Mouse (Mus musculus) hindbrain, embryonic 12.5 days (tissue): ENCODE measurements around the gene Ppp2r1b. TPM values are rescaled to one million over a fixed set of nuclear protein-coding genes. Genes with fewer than 3 reads are reported as not detected.

Source experiments
- ATAC-seq: fragments of 200-750 bp; cut with Nextera tagmentation; 2 replicates; pipeline ENCODE4 v1.8.0; 2017; ENCODE audit warnings: moderate TSS enrichment; ENCODE audit not compliant: low FRiP score
- H3K27ac ChIP-seq: fragments of 300-500 bp; sonication (generic); 2 replicates; pipeline ENCODE4 v1.5.1; 2016; ENCODE audit warnings: mild to moderate bottlenecking
- H3K27me3 ChIP-seq: fragments of 300-500 bp; sonication (generic); 2 replicates; pipeline ENCODE4 v1.6.1; 2016; ENCODE audit warnings: mild to moderate bottlenecking
- H3K36me3 ChIP-seq: fragments of 300-500 bp; sonication (generic); 2 replicates; pipeline ENCODE4 v1.6.1; 2016; ENCODE audit warnings: mild to moderate bottlenecking
- H3K4me1 ChIP-seq: fragments of 300-500 bp; sonication (generic); 2 replicates; pipeline ENCODE4 v1.6.1; 2016
- H3K4me2 ChIP-seq: fragments of 300-500 bp; sonication (generic); replicated peaks from 2 replicates; pipeline ENCODE4 v1.6.1; 2016; ENCODE audit warnings: mild to moderate bottlenecking
- H3K4me3 ChIP-seq: fragments of 300-500 bp; sonication (generic); 2 replicates; pipeline ENCODE4 v1.5.1; 2016; ENCODE audit warnings: mild to moderate bottlenecking
- H3K9ac ChIP-seq: fragments of 300-500 bp; sonication (generic); 2 replicates; pipeline ENCODE4 v1.6.1; 2016; ENCODE audit warnings: mild to moderate bottlenecking, moderate library complexity
- H3K9me3 ChIP-seq: fragments of 300-500 bp; sonication (generic); replicated peaks from 2 replicates; pipeline ENCODE4 v1.6.1; 2016; ENCODE audit warnings: mild to moderate bottlenecking
- WGBS: fragments of 180-500 bp; shearing (Covaris S2); methylation state at CpG from one replicate; pipeline ENCODE4 v1.1.7; 2016; 5-methylcytosine and 5-hydroxymethylcytosine counted together
- polyA plus RNA-seq: library from polyadenylated mRNA; unstranded; fragments of >200 nt; fragmentation: Nextera tagmentation; extraction: Ambion mirVana; gene quantifications from 2 replicates; pipeline ENCODE4 v1.2.1, GENCODE M21; 2016

The Ppp2r1b gene
- polyA plus RNA-seq, 1 experiment from 2014 or later, result 90.5 TPM

DNA sequence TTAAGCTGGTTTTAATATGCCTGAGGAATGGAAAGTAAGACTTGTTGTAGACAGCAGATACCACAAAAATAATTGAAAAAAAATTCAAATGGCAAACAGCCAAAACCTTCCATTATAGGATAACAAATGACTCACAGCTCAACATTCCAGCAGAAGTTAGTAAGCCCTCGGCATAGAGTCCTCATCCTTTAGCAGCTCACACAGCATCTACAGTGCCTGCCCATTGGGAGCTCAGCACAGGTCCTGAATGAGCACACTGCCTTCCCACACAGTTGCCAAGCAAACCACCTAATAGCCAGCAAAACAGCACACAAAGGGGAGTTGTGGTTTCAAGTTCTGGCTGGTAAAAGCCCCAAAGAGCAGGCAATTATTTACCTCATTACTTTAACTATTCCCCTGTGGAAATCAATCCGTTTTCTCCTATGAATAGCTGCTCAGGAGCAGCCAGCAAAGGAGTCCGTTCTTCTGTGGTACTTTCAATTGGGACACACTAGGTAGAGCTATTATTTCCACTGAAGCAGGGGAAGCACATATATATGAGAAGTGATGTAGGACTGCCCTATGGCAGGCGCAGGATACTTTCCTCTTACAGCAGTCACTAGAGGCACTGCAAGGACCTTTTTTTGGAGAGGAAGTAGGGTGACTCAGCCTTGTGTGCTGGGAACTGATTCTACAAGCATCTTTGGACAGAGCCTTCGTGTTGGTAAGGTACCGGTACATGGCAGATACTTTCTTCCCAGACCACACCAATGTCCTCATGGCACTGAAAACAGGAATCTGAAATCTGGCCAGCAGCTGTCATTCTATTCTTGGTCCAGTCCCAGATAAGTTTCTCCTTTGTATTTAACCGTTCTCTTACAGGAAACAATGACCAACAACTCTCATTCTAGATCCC is 55.2 kb downstream of the Ppp2r1b start:
- H3K4me2 ChIP-seq, result no peak overlapping the region
- no peaks in the 10 kb centered on the region for H3K27me3 ChIP-seq
- peaks cover 27% of the 10 kb centered on the region for H3K36me3 ChIP-seq
- 75% methylated on average over 7 of the region's 7 CpGs for WGBS
- H3K4me1 ChIP-seq, result 0 out of 2 replicates have a peak, but pooled peaks cover 3% of the 10 kb centered on the region
- H3K9ac ChIP-seq, result no peak overlapping the region
- H3K27ac ChIP-seq, result no peak overlapping the region
- ATAC-seq, result no peak
- no peaks in the 10 kb centered on the region for H3K9me3 ChIP-seq
- no peak overlapping the region for H3K4me3 ChIP-seq

DNA sequence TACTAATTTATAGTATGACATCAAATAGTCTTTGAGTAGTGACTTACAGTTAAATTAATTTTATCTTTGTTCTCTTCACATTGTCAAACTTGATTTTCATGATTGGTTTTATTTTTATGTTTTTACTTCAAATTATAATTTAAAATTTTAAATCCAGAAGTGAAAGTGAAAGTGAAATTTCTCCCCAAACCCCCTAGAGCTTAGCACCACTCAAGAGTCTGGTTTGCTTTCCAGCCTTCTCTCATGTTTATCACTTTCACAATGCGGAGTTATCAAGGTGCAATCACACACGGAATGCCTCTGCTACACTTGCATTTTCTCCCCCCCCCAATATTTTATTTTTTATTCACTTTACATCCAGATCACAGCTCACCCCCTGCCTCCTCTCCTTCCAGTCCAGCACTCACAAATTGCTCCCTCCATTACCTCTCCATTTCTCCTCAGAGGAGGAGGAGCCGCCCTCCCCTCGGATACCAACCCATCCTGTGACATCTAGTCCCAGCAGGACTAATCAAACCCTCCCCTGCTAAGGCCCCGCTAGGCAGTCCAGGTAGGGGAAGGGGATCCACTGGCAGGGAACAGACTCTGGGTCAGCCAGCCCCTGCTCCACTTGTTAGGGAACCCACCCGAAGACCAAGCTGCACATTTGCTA is 59.2 kb downstream of the Ppp2r1b start:
- H3K4me2 ChIP-seq, result no peak overlapping the region
- H3K4me1 ChIP-seq, result 0 out of 2 replicates have a peak, but pooled peaks cover 3% of the 10 kb centered on the region
- no peak for ATAC-seq
- H3K36me3 ChIP-seq, result peaks cover 4% of the 10 kb centered on the region; the same call in 1 of the 2 replicates
- WGBS, result 78% methylated on average over 6 of the region's 6 CpGs
- H3K4me3 ChIP-seq, result no peak overlapping the region
- no peak overlapping the region for H3K9ac ChIP-seq
- no peak overlapping the region for H3K27ac ChIP-seq
- no peaks in the 10 kb centered on the region for H3K27me3 ChIP-seq
- H3K9me3 ChIP-seq, result no peaks in the 10 kb centered on the region

DNA sequence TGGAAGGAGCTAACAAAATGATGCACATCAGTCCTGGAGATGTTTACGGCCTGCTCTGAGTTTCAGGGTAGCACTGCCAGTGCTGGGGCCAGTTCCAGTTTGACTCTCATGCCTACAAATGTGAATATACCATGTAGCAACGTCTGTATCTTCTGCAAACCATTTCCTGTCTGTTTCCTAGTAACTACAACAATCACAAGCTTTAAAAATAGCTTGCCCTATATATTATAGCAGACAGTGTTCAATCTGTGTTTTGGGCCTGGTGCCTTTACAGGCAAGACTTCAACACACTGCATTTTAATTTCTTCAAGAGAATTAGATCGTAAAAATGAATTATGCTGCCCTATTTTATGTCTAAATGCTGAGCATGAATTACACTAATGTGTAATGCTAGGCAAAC is 60.2 kb downstream of the Ppp2r1b start:
- Histone ChIP-seq H3K4me1 (0 out of 2 replicates have a peak, but pooled peaks cover 3% of the 10 kb centered on the region), H3K4me3 (no peak overlapping the region), H3K9me3 (no peaks in the 10 kb centered on the region), H3K9ac (no peak overlapping the region), H3K36me3 (0 out of 2 replicates have a peak, but pooled peaks cover 4% of the 10 kb centered on the region), H3K4me2 (no peak overlapping the region), H3K27ac (no peak overlapping the region), H3K27me3 (no peaks in the 10 kb centered on the region)
- 84% methylated on average over 3 of the region's 3 CpGs for WGBS
- no peak for ATAC-seq

DNA sequence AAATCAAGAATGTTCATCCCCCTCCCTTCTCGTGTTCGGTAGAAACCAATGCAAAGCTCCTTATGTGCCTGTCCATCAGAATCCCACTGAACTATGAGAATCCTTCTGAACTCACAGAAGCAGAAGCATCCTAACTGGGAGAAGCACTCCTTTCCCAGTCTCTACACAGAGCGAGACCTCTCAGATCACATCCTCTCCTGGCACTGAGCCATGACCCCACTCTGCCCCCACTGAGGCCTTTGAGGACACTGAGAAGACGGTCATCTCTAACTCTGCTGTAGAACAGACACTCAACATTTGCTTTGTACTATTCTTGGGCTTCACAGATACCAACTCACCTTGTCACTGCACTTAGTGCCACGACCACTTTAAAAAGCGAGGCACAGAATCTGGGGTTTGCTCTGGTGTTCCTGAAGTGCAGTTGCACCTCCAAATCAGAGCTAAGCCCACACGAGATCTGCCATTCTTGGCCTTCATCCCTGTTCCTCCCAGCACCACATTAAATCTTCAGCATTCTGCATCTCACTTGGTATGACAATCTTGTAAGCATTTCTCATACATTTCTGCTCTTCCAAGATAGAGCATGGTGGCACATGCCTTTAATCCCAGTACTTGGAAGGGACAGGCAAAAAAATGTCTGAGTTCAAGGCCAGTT is 66.9 kb downstream of the Ppp2r1b start:
- 90% methylated on average over 7 of the region's 7 CpGs for WGBS
- Histone ChIP-seq H3K4me1 (no peaks in the 10 kb centered on the region), H3K27ac (no peak overlapping the region), H3K4me3 (no peak overlapping the region), H3K27me3 (no peaks in the 10 kb centered on the region), H3K9ac (no peak overlapping the region), H3K9me3 (no peaks in the 10 kb centered on the region), H3K36me3 (peaks cover 7% of the 10 kb centered on the region; the same call in 1 of the 2 replicates), H3K4me2 (no peak overlapping the region)
- ATAC-seq, result no peak

DNA sequence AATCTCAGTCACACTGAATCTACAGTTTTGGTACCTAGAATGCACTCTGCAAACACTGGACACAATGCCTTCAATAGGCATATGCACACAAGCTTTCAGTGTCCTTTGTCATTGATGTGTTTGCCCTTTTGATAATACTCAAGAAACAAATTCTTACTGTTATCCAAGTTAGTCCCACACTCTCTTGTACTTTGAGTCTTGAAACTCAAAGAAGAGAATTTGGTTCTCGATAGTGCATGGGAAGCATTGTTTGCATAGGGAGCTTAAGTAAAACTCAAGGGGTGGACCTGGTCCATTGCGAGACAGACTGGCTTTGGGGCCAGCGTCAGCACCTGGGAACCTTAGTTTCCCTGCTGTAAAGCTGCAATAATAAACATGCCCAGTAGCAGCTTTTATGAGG is 73.0 kb downstream of the Ppp2r1b start:
- Histone ChIP-seq H3K9ac (no peak overlapping the region), H3K27me3 (no peaks in the 10 kb centered on the region), H3K4me1 (no peaks in the 10 kb centered on the region), H3K36me3 (no peaks in the 10 kb centered on the region), H3K4me3 (no peak overlapping the region), H3K9me3 (no peaks in the 10 kb centered on the region), H3K27ac (no peak overlapping the region), H3K4me2 (no peak overlapping the region)
- no peak for ATAC-seq
- WGBS, result 81% methylated on average over 3 of the region's 3 CpGs

DNA sequence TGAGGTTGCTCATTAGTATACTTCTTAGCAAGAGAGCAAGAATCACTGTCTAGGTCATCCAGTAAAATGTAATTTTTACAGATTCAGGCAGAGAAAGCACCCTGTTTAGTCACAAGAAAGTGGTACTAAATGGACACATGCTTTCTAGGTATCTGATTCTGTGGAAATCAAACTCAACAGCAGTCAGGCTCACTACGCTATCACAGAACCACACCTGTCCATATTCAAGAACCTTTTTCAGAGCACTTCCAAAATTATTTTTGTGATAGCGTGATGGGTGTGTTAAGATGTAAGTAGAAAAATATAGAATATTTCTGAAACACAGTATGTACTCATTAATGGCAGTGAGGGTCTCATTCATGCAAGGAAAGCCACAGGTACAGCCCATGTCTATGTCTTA is 74.5 kb downstream of the Ppp2r1b start:
- Histone ChIP-seq H3K27ac (no peak overlapping the region), H3K4me3 (no peak overlapping the region), H3K27me3 (no peaks in the 10 kb centered on the region), H3K9me3 (no peaks in the 10 kb centered on the region), H3K36me3 (no peaks in the 10 kb centered on the region), H3K4me2 (no peak overlapping the region), H3K9ac (no peak overlapping the region), H3K4me1 (no peaks in the 10 kb centered on the region)
- 95% methylated on average over 2 of the region's 2 CpGs for WGBS
- ATAC-seq, result no peak

DNA sequence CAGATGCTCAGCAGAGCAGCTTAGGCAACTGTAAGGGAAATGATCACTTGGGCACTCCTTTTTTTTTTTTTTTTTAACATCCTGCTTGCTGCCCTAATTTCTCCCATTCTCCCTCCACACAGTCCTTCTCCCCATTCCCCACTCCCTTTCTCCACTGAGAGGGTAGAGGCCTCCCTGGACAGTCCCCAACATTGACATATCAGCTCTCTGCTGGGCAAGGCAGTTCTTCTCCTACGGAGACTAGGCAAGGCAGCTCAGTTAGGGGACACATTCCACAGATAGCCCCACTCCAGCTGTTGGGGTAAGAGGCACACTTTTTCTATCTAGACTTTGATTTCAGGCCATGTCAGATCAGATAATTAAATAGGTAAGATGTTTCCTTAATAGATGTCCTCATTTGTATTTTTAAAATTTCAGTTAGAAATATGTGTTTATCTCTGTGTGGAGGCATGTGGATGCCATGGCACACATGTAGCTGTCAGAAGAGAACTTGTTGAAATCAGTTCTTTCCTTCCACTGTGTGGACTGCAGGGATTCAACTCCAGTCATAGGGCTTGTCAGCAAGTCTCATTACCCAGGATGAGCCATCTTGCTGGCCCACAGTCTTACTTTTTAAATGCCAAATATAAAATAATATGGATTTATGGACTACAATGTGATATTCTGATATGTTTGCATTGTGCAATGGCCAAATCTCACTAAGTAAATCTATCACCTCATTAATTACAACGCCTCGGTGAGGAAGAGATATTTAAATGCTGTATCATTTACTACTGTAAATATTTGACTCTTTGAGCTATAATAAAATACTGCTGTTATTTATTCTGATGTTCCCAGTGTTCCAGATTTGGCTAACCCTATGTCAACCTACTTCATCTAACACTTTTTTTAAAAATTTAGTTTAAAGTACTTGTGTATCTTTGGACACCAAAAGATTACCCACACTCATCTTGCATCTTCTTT is 76.1 kb downstream of the Ppp2r1b start:
- no peak overlapping the region for H3K9ac ChIP-seq
- H3K27me3 ChIP-seq, result no peaks in the 10 kb centered on the region

DNA sequence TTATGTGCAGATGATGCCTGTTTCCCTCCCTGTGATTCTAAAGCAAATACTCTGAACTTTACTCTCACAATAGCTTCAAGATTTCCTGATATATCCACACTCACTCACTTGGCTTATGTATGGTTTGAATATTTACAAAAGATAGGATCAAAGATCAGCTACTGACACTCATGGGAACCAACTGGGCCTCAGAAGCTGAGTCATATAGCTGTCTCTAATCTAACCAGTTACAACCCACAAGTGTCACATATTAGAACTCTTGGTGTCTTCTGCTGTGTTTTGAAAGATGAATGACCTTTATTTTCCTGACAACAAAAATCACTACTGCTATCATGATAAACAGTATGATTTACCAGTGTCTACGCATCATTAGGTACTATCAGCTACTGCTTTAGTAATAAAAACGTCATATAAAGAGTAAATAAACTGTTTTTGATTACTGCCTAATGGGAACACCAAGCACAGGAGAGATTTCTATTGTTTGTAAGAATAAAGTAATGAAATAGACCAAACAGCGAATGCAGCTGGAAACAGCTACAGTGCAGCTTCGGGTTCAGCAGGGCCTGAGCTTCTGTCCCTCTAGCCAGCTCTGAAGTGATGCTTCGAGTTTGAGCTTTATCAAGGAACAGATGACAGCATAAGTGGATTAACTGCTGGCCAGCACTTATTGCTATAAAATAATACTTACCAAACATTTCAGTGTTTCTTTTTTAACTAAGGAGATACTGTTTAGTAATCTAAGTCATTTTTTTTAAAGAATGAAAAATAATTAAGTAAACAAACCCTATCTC is 77.5 kb downstream of the Ppp2r1b start:
- Histone ChIP-seq H3K4me1 (no peaks in the 10 kb centered on the region), H3K36me3 (0 out of 2 replicates have a peak, but pooled peaks cover under 1% of the 10 kb centered on the region), H3K9ac (no peak overlapping the region), H3K4me3 (no peak overlapping the region), H3K27ac (no peak overlapping the region), H3K27me3 (no peaks in the 10 kb centered on the region), H3K4me2 (no peak overlapping the region), H3K9me3 (no peaks in the 10 kb centered on the region)
- 81% methylated on average over 5 of the region's 5 CpGs for WGBS
- no peak for ATAC-seq

More for the DNA sequence above, 76.1 kb downstream of the Ppp2r1b start:
- no peak overlapping the region for H3K27ac ChIP-seq
- ATAC-seq, result no peak
- no peak overlapping the region for H3K4me3 ChIP-seq
- no peak overlapping the region for H3K4me2 ChIP-seq
- whole genome bisulfite sequencing, result 84% methylated on average over 3 of the region's 3 CpGs
- H3K36me3 ChIP-seq, result no peaks in the 10 kb centered on the region
- H3K9me3 ChIP-seq, result no peaks in the 10 kb centered on the region
- H3K4me1 ChIP-seq, result no peaks in the 10 kb centered on the region

DNA sequence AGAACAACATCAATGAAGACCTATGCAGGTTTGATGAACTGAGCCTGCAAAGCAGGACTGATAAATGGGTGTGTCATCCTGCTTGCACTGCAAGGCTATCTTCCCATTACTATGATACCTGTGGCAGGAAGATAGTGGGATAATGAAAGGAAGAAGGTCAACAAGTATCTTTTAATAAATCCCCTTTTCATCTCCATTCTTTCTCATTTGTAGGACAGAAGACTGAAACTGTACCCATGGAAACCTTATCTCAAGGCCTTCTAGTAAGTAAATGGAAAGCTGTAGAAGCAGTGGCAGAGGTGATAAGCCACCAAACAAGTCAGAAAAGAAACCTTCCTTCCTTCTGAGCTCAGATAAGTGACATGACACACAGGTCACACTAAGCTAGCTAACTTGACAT is 79.4 kb downstream of the Ppp2r1b start:
- Histone ChIP-seq H3K4me2 (no peak overlapping the region), H3K4me3 (no peak overlapping the region), H3K9me3 (no peaks in the 10 kb centered on the region), H3K9ac (no peak overlapping the region), H3K36me3 (0 out of 2 replicates have a peak, but pooled peaks cover 3% of the 10 kb centered on the region), H3K27me3 (no peaks in the 10 kb centered on the region), H3K4me1 (no peaks in the 10 kb centered on the region), H3K27ac (no peak overlapping the region)
- ATAC-seq, result no peak

DNA sequence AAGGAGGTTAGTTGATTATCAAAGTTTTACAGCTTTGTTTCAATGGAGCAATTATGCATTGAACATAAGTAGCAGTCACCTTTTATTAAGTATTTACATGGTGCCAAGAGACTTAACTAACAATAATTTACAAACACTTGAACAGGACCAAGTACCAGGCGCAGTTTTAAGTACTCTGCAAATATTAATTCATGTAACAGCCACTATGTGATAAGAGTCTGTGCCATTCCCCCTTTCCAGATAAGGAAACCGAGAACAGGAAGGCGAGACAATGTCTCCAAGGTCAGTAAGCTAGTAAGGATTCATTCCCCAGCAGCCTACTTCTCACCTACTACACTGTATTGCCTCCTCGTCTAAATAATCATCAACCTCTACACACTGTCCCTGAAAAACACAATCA is 80.7 kb downstream of the Ppp2r1b start:
- no peaks in the 10 kb centered on the region for H3K4me1 ChIP-seq
- H3K27me3 ChIP-seq, result no peaks in the 10 kb centered on the region
- H3K9ac ChIP-seq, result no peak overlapping the region
- H3K4me3 ChIP-seq, result no peak overlapping the region
- ATAC-seq, result no peak
- no peak overlapping the region for H3K27ac ChIP-seq
- no peak overlapping the region for H3K4me2 ChIP-seq
- 94% methylated on average over 4 of the region's 4 CpGs for WGBS
- no peaks in the 10 kb centered on the region for H3K9me3 ChIP-seq
- 0 out of 2 replicates have a peak, but pooled peaks cover 3% of the 10 kb centered on the region for H3K36me3 ChIP-seq

DNA sequence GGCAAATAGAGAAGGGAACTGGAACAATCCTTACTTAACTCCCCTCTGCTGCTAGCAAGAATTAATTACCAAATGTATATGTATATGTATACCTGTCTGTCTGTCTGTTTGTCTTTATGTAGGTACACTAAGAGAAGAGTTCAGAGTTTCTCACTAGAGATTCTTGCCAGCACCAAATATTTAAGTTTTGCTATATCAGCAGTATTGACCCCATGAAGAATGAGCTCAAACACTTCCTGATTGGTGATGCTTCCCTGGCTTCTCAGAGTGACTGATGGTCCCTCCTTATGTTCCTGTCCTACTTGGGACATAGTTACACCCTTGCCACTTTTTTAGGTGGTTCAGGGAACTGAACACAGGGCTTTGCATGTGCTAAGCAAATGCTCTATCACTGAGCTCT is 84.9 kb downstream of the Ppp2r1b start:
- Histone ChIP-seq H3K27me3 (no peaks in the 10 kb centered on the region), H3K4me1 (no peaks in the 10 kb centered on the region), H3K4me2 (no peak overlapping the region), H3K4me3 (no peak overlapping the region), H3K36me3 (peaks cover 8% of the 10 kb centered on the region; the same call in 1 of the 2 replicates), H3K9ac (no peak overlapping the region), H3K9me3 (no peaks in the 10 kb centered on the region), H3K27ac (no peak overlapping the region)
- ATAC-seq, result no peak
